In genomic region chr7:100904612-100905011, GRCm38 (mm10) we compare ENCODE assay signal across 20 mouse cellular contexts. TPM values are rescaled to one million over a fixed set of nuclear protein-coding genes. Genes with fewer than 3 reads are reported as not detected.
A peak's percentile ranks its signal among the peaks of the same experiment; 100 is the strongest.
DNase-seq lines count a peak whose midpoint lies in the region; ATAC-seq and TF ChIP-seq lines count a peak whose summit lies in the region.
"Had no signal": no experiment of that assay in that cellular context is flagged by ENCODE, and none has a peak within 500 bp of the region (broad histone marks: within the 10 kb centered on the region; RNA-seq: fewer than 3 reads in every experiment).

No protein-coding gene starts in this region.

- H3K36me3 ChIP-seq in heart, embryonic 13.5 days, result peaks cover 15% of the 10 kb centered on the region; the same call in 1 of the 2 replicates
- no peaks in the 10 kb centered on the region for H3K36me3 ChIP-seq in lung, postnatal 0 days (ENCODE audit: insufficient read depth, low read length)
- H3K36me3 ChIP-seq: heart, embryonic 15.5 days; hindbrain, embryonic 15.5 days had no signal

- intact Hi-C loops in gastrocnemius, adult 2 months (cut with DNase I), result loop anchor here (5.0 kb wide), 2 partner anchors 83 to 148 kb away; no protein-coding TSS in a partner anchor

- no peak for TF ChIP-seq EP300 in lung, postnatal 0 days (IDR thresholded peaks at IDR 0.05)

- peak overlapping the region; percentile 28; the same call in 1 of the 2 replicates for H3K9ac ChIP-seq in heart, embryonic 13.5 days
- no peak overlapping the region for H3K9ac ChIP-seq in lung, postnatal 0 days (replicated peaks; ENCODE audit: low read depth)
- H3K9ac ChIP-seq: forebrain, embryonic 13.5 days; forebrain, postnatal 0 days; heart, embryonic 15.5 days; hindbrain, embryonic 15.5 days had no signal

- ATAC-seq in heart, embryonic 13.5 days (ENCODE audit: extremely low read depth, insufficient number of reproducible peaks, low FRiP score, low TSS enrichment), result no peak
- peak; percentile 12 for ATAC-seq in lung, postnatal 0 days
- ATAC-seq: activated CD4-positive, CD25-positive, alpha-beta regulatory T cell, adult 4 months; forebrain, embryonic 13.5 days; forebrain, postnatal 0 days; intestine, embryonic 16.5 days; Patski had no signal

- H3K27me3 ChIP-seq in heart, embryonic 13.5 days (replicated peaks), result no peaks in the 10 kb centered on the region
- H3K27me3 ChIP-seq in lung, postnatal 0 days (replicated peaks; ENCODE audit: insufficient read depth, low read length), result no peaks in the 10 kb centered on the region
- H3K27me3 ChIP-seq: forebrain, embryonic 13.5 days; heart, embryonic 15.5 days; hindbrain, embryonic 15.5 days; Patski had no signal

- no peak for TF ChIP-seq CTCF in gastrocnemius, adult 2 months (IDR thresholded peaks at IDR 0.05)
- no peak for TF ChIP-seq CTCF in lung, postnatal 0 days (IDR thresholded peaks at IDR 0.05)

- H3K4me3 ChIP-seq in gastrocnemius, adult 2 months, result no peak overlapping the region
- no peak overlapping the region for H3K4me3 ChIP-seq in heart, embryonic 13.5 days
- no peak overlapping the region for H3K4me3 ChIP-seq in lung, postnatal 0 days (ENCODE audit: low read depth, low read length)
- H3K4me3 ChIP-seq: forebrain, embryonic 13.5 days; heart, embryonic 15.5 days; hindbrain, embryonic 15.5 days had no signal

- no peak overlapping the region for H3K4me2 ChIP-seq in heart, embryonic 13.5 days
- H3K4me2 ChIP-seq in lung, postnatal 0 days (replicated peaks; ENCODE audit: low read depth, low read length), result no peak overlapping the region
- H3K4me2 ChIP-seq: forebrain, embryonic 13.5 days; heart, embryonic 15.5 days; hindbrain, embryonic 15.5 days had no signal

- DNase-seq in gastrocnemius, adult 2 months, result peak; percentile 26
- DNase-seq in gastrocnemius, postnatal 25 days, result no peak
- no peak for DNase-seq in heart, postnatal 4 days
- peak; percentile 39 for DNase-seq in kidney, postnatal 10 days
- no peak for DNase-seq in kidney, adult 8-10 months
- DNase-seq in lung, postnatal 0 days (ENCODE audit: low spot score), result peak; percentile 35
- no peak for DNase-seq in lung, postnatal 14 days
- DNase-seq: adrenal gland, postnatal 14 days; cerebellum, adult 11-12 months; cerebellum, adult 9-10 months; cerebellum, postnatal 25 days; forebrain, postnatal 0 days; gastrocnemius, postnatal 36 days had no signal

- H3K27ac ChIP-seq in gastrocnemius, adult 2 months, result no peak overlapping the region; the same call in 1 of the 2 replicates
- no peak overlapping the region for H3K27ac ChIP-seq in heart, embryonic 13.5 days (replicated peaks)
- peak overlapping the region; percentile 84 for H3K27ac ChIP-seq in lung, postnatal 0 days (ENCODE audit: low read length)
- H3K27ac ChIP-seq: forebrain, embryonic 13.5 days; heart, embryonic 15.5 days; hindbrain, embryonic 15.5 days had no signal

- WGBS in heart, embryonic 13.5 days, result 73% methylated on average over 5 of the region's 5 CpGs
- 56% methylated on average over 5 of the region's 5 CpGs for WGBS in lung, postnatal 0 days

- peaks cover 39% of the 10 kb centered on the region for H3K4me1 ChIP-seq in heart, embryonic 13.5 days
- 0 out of 2 replicates have a peak, but pooled peaks cover under 1% of the 10 kb centered on the region for H3K4me1 ChIP-seq in lung, postnatal 0 days (ENCODE audit: insufficient read depth, low read depth, low read length)
- H3K4me1 ChIP-seq: hindbrain, embryonic 15.5 days had no signal

- H3K9me3 ChIP-seq in heart, embryonic 13.5 days, result no peaks in the 10 kb centered on the region
- H3K9me3 ChIP-seq in lung, postnatal 0 days (ENCODE audit: low read length), result no peaks in the 10 kb centered on the region
- H3K9me3 ChIP-seq: forebrain, embryonic 13.5 days; heart, embryonic 15.5 days; hindbrain, embryonic 15.5 days had no signal

RNA-seq across cellular contexts. Expression of gene Arhgef17, which starts 27.3 kb away (rescaled TPM):
- total RNA-seq in gastrocnemius, adult 2 months (2021), result 10 to 100 TPM; 20.9 to 33.3 TPM
- 10 to 100 TPM; 16.4 to 20.8 TPM for total RNA-seq in gastrocnemius, postnatal 25 days (2021)
- polyA plus RNA-seq in heart, embryonic 13.5 days (2015; fragmentation: Nextera tagmentation; extraction: Ambion mirVana), result 5.2 and 5.7 TPM in 2 replicates
- total RNA-seq in heart, postnatal 4 days (2021), result 10 to 100 TPM; 37.0 to 38.4 TPM
- 5.8 and 7.0 TPM in 2 replicates for polyA plus RNA-seq in lung, postnatal 0 days (2015; fragmentation: Nextera tagmentation; extraction: Ambion mirVana)

RNA-seq across cellular contexts. Expression of gene Relt, which starts 41.4 kb away (rescaled TPM):
- 10 to 100 TPM in 1 of 2 experiments, 1 to 10 TPM in 1; 9.5 to 19.8 TPM for total RNA-seq in gastrocnemius, adult 2 months (2021)
- 10 to 100 TPM; 11.3 to 13.4 TPM for total RNA-seq in gastrocnemius, postnatal 25 days (2021)
- 2.9 and 3.7 TPM in 2 replicates for polyA plus RNA-seq in heart, embryonic 13.5 days (2015; fragmentation: Nextera tagmentation; extraction: Ambion mirVana)
- 1 to 10 TPM; 5.6 to 6.4 TPM for total RNA-seq in heart, postnatal 4 days (2021)
- polyA plus RNA-seq in lung, postnatal 0 days (2015; fragmentation: Nextera tagmentation; extraction: Ambion mirVana), result 2.8 and 3.8 TPM in 2 replicates

Comparison
In these comparisons a context has a peak if more than half of its experiments do, and no peak if none do; other contexts are left out.
1. DNase-seq: peak in gastrocnemius, adult 2 months (single experiment), kidney, postnatal 10 days (single experiment) and lung, postnatal 0 days (single experiment); none in gastrocnemius, postnatal 25 days (single experiment), heart, postnatal 4 days (single experiment), kidney, adult 8-10 months (0 of 2) and lung, postnatal 14 days (single experiment).